Mouse (Mus musculus): ENCODE measurements at regions not wholly inside any gene's neighbourhood (a gene's known extent, or its start where the extent isn't known, plus 50 kb on each side); places are given as distances from the start of the nearest gene placed in this dataset.

GRCm38 (mm10) chr15:43926034-43926433, 3791.9 kb downstream of the 9330182O14Rik start:
- ATAC-seq (ENCODE audit: low TSS enrichment): no peak

- peak; percentile 89 for ATAC-seq (ENCODE audit: low TSS enrichment)
Observed at GRCm38 (mm10) chr15:43933608-43934007, 3799.4 kb downstream of the 9330182O14Rik start.

- 0 out of 2 replicates have a peak, but pooled peaks have one; percentile 44 for ATAC-seq (ENCODE audit: low TSS enrichment)
Observed at GRCm38 (mm10) chr15:43940424-43940823, 3806.3 kb downstream of the 9330182O14Rik start.

- ATAC-seq (ENCODE audit: low TSS enrichment): no peak
Observed at GRCm38 (mm10) chr15:43940905-43941304, 3806.7 kb downstream of the 9330182O14Rik start.

GRCm38 (mm10) chr15:43942002-43942660, 3808.0 kb downstream of the 9330182O14Rik start:
- no peak for ATAC-seq (ENCODE audit: low TSS enrichment)

- ATAC-seq (ENCODE audit: low TSS enrichment): no peak
Observed at GRCm38 (mm10) chr15:43984991-43985390, 3850.8 kb downstream of the 9330182O14Rik start.

GRCm38 (mm10) chr15:43991229-43991628, 3857.1 kb downstream of the 9330182O14Rik start:
- ATAC-seq (ENCODE audit: low TSS enrichment): peak; percentile 69; the same call in 1 of the 2 replicates

- no peak for ATAC-seq (ENCODE audit: low TSS enrichment)
Observed at GRCm38 (mm10) chr15:43992936-43993335, 3858.8 kb downstream of the 9330182O14Rik start.

GRCm38 (mm10) chr15:44026468-44027028, 3892.4 kb downstream of the 9330182O14Rik start:
- ATAC-seq (ENCODE audit: low TSS enrichment): no peak

- peak; percentile 77; the same call in 1 of the 2 replicates for ATAC-seq (ENCODE audit: low TSS enrichment)
Observed at GRCm38 (mm10) chr15:44035900-44036299, 3901.7 kb downstream of the 9330182O14Rik start.

GRCm38 (mm10) chr15:44037893-44038292, 3903.7 kb downstream of the 9330182O14Rik start:
- ATAC-seq (ENCODE audit: low TSS enrichment): no peak

GRCm38 (mm10) chr15:44050565-44051274, 3916.6 kb downstream of the 9330182O14Rik start:
- no peak for ATAC-seq (ENCODE audit: low TSS enrichment)

- ATAC-seq (ENCODE audit: low TSS enrichment): peak; percentile 97
Observed at GRCm38 (mm10) chr15:44064855-44065254, 3930.7 kb downstream of the 9330182O14Rik start.

- ATAC-seq (ENCODE audit: low TSS enrichment): no peak
Observed at GRCm38 (mm10) chr15:44083680-44084079, 3949.5 kb downstream of the 9330182O14Rik start.

GRCm38 (mm10) chr15:44112328-44112944, 3978.3 kb downstream of the 9330182O14Rik start:
- ATAC-seq (ENCODE audit: low TSS enrichment): no peak

GRCm38 (mm10) chr15:44134213-44134612, 4000.0 kb downstream of the 9330182O14Rik start:
- no peak for ATAC-seq (ENCODE audit: low TSS enrichment)

Measured in frontal cortex, adult (tissue).